Mouse (Mus musculus) kidney, adult 10 weeks (tissue): ENCODE data around the gene Bdp1. TPM values are rescaled to one million over a fixed set of nuclear protein-coding genes. Genes with fewer than 3 reads are reported as not detected.

ENCODE experiments used
- polyA plus RNA-seq: library from polyadenylated mRNA; stranded (reverse); fragments of 350-450 nt; fragmentation: Illumina TruSeq; extraction: RNeasy Lipid Tissue Mini Kit (QIAGEN cat#74804); gene quantifications from one replicate; pipeline ENCODE4 v1.2.3, GENCODE M21; 2014; ENCODE audit warnings: low read depth, low replicate concordance

Gene Bdp1
- polyA plus RNA-seq: 32.2 TPM

DNA sequence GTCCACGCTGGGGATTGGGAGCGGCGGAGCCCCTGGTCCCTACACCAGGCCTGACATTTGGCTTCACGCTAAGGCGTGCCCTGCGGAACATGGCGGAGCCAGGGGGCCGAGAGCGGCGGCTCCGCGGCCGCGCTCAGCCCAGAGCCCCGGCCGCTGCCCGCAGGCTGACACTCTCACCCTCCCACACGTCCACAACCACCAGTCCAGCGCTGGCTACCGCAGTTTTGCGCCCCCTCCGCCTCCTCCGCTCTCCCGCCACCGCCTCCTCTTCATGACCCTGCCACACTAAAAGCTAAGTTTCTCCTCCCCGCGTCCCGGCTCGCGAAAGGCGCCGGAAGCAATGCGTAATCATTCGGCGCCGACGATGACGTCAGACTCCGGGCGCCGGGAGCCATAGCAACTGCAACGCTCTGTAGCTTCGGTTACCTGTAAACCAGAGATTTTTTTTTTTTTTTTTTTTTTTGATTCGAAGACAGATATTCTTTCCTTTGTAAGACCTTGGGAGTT lies at the start of gene Bdp1:
TSS of gene Bdp1 (minus strand) at position 323 of the 507 bp plus-strand sequence.

DNA sequence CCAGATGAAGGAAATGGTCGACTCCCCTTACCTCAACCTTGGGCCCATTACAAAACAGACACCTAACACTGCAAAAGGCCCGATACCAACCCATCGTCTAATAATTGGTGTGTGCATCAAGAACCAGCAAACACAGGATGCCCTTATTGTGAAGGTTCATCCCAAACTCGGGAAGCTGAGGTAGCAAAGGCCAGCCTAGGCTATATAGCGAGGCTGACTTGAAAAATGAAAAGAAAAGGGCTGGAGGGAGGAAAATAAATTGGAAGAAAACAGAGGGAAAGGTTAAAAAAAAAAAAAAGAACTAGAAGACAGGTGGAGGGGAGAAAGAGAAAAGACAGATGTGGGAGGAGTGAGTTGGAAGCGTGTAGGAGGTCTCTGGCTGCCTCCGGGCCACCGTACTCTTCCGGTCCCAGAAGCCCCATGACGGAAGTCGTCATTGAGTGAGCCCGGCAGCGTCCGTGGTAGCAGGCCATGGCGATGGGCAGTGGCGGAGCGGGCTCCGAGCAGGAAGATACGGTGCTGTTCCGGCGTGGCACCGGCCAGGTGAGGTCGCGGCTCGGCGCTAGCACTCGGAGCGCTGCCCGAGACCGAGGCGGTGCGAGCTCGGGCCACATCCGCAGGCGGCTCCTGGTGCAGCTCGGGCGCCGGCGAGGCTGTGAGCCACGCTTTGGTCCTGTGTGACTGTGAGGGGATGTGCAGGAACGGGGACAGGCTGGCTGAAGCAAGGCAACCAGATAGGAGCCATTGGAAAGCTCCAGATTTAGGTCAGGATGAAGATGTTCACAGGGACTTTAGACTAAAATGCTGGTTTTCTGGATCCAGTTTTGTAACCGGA lies 20.8 kb upstream of the Bdp1 start, which contains the start of gene Smn1:
TSS of gene Smn1 (plus strand) at position 430 of the 835 bp plus-strand sequence.

DNA sequence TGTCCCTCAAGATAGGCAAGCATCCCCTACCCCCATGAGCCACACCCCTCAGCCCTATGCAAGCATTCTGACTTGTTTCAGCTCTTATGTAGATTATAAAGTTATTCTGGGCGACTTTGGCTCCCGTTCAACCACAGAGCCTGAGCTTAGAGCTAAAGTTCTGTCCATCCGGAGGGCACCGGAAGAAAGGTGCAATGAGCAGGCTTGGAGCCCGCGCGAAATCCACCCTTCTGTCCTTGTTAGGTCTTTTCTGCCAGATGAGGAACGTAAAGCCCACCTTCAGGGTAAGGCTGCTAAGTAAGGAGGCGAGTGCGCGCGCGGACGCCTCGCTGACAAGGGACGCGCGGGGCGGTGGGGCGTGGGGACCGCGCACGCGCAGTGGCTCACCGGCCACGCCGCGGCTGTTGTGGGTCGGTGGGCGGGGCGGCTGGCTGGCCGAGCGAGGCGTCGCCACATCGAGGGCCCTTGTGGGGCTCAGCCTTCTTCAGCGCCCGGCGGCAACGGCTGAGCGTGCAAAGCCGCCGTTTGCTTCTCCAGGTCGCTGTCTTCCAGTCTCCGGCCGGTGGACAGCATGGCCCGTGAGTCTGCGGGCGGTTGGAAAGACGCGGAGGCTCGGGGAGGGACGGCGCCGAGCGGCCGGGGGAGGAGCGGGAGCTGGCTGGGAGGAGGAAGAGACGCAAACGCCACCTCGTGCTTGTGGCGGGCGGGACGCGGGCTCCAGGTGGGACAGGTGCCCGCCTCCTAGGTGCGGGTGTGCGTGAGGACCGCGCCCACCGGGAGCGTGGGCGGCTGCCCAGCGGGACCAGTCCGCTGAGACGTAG lies 4.0 kb upstream of the Bdp1 start, which contains the start of gene Serf1:
TSS of gene Serf1 (plus strand) at position 361 of the 821 bp plus-strand sequence.

DNA sequence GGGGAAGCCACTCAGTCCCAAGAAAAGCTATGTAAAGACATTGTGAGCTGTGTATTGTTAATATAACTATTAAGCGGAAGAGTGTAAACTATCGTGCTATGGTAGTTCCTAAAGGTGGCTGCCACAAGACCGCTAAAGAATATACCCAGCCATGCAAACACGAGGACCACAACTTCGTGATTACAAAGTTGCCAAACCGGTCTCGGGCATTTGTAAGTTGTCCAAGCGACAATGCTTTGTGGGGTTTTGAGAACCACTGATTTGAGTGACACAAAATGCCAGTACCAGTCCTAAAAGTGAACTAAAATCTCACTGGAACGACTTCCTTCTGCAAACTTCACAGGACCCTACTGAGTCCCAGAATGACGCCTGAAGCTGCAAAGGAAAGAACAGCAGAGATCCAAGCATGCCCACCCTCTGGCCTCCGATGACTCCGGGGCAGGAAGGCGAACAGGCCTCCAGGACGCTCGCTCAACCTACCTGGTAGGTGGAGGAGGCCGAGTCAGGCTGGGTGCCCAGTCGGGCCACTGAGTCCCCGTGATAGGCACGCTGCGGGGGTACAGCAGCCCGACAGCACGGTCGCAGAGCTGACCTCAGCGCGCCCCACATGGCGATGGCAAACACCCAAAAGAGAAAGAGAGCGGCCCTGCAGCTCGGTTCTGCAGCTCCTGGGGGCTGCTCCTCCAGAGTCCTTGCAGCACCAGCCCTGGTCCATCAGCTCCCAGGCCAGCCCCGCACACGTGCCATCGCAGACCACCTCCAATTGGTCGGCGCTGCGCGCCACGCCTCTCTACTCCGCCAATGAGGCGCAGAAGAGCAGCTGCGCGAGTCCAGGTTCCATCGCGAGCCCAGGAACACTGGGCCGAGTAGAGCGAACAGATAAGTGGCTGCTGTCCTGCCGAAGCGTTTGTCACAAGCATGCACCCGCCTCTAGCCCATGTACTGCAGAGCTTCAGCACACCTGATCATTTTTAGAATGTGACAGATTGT lies 88.7 kb downstream of the Bdp1 start, which contains the start of gene Mccc2:
TSS of gene Mccc2 (minus strand) at position 734 of the 990 bp plus-strand sequence.

Other genes starting within 250 kb of the Bdp1 start
- gene Cartpt, start 203.0 kb downstream of the Bdp1 start, polyA plus RNA-seq: not detected
- gene Mccc2, start 88.4 kb downstream of the Bdp1 start, polyA plus RNA-seq: 214 TPM
- 96.8 TPM for gene Serf1, start 3.9 kb upstream of the Bdp1 start, polyA plus RNA-seq
- 37.3 TPM for gene Smn1, start 20.8 kb upstream of the Bdp1 start, polyA plus RNA-seq
- 2.1 TPM for gene Naip2, start 98.0 kb upstream of the Bdp1 start, polyA plus RNA-seq
- gene Naip5, start 142.3 kb upstream of the Bdp1 start, polyA plus RNA-seq: 0.77 TPM
- 0.32 TPM for gene Naip6, start 213.6 kb upstream of the Bdp1 start, polyA plus RNA-seq